Mouse (Mus musculus): ENCODE results near the gene Ush2a.

Gene Ush2a

DNA sequence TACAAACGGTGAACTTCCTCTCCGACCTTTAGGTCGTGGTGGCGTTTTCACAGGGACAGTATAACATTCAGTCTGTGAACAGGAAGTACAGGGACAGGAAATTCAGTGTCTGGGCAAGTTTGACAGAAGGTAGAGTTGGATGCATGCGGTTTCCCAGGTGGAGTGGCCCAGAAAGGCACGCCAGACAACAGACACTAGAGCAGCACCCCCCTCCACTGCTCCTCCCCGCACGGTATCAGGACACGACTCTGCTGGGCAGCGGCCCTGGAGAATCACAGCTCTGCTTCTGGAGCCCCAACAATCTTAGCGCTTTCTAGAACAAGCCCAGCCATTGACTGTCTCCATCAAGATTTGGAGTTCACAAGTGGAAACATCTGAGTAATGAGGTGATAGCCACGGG is 406.7 kb downstream of the Ush2a start:
- no peak for DNase-seq (ENCODE audit: low spot score)

DNA sequence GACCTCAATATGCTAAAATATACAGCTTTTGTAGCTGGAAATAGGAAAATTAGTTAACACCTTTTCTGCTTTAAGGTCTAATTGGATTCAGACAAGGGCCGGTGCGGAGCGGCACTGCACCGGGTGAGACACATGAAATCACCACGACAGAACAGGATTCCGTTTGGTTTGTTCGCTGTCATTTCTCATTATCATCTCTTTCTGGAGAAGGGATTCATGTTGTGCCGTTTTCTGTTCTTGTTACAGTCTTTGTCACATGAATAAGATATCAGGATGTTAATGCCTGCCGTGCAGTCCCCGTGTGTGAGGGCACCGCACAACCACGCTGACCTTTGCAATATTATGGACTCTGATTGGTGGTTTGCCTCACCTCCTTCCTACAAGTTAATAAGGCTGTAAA is 411.0 kb downstream of the Ush2a start:
- DNase-seq (ENCODE audit: low spot score), result no peak

- DNase-seq (ENCODE audit: low spot score), result no peak
Measured at GRCm38 (mm10) chr1:188674640-188675510, 413.1 kb downstream of the Ush2a start.

DNA sequence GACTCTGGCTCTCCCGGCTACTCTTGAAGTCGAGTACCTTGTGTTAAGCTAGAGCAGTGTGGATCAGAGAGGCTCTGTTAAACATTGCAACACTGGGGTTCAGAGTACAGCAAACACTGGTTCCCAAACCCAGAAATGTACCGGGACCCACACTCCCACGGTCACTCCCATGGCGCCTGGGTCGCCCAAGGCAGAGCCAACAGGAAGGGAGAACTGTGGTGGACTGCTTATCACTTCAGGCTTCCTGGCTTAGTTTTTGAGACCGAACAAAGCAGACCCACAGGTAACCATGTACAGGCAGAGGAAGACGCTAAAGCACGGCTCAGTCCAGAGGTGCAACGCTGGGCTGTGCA is 413.7 kb downstream of the Ush2a start:
- DNase-seq (ENCODE audit: low spot score), result no peak

GRCm38 (mm10) chr1:188678189-188678588 is 416.4 kb downstream of the Ush2a start:
- DNase-seq (ENCODE audit: low spot score), result no peak

- DNase-seq (ENCODE audit: low spot score), result no peak
Measured at GRCm38 (mm10) chr1:188686362-188686761, 424.5 kb downstream of the Ush2a start.

- no peak for DNase-seq (ENCODE audit: low spot score)
Measured at GRCm38 (mm10) chr1:188696295-188696694, 434.5 kb downstream of the Ush2a start.

DNA sequence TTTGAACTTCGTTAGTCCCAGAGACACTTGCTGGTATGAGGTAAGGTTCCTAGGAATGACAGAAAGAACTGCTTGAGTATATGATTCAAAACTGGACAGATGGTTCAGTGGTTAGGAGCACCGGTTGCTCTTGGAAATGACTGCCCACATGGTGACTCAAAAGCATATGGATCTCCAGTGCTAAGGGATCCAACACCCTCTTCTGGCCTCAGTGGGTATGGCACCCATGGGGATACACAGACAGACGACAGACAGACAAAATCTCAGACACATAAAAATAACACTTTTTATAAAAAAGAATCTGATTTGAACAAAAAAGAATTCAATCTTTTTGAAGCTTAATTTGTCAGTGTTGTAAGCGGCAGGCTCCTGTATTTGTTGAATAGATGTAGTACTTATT is 446.4 kb downstream of the Ush2a start:
- DNase-seq (ENCODE audit: low spot score), result no peak

- DNase-seq (ENCODE audit: low spot score), result no peak
Measured at GRCm38 (mm10) chr1:188708694-188709093, 446.9 kb downstream of the Ush2a start.

DNA sequence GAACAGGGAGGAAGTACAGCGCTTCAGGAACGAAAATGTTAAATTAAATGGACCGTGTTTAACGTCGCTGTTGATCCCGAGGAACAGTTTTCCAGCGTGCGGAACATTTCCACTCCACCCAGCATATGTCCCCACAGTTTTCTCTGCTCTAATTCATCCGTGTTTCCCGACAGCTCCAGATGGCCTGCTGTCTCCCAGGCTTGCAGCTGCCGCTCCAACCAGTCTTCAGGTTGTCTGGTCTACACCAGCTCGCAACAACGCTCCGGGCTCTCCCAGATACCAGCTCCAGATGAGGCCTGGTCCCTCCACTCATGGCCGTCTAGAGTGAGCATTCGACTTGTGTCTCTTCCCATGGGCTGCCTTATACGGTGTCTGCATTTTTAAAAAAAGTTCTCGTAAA is 452.3 kb downstream of the Ush2a start:
- no peak for DNase-seq (ENCODE audit: low spot score)

- DNase-seq (ENCODE audit: low spot score), result no peak
Measured at GRCm38 (mm10) chr1:188714941-188715340, 453.1 kb downstream of the Ush2a start.

DNA sequence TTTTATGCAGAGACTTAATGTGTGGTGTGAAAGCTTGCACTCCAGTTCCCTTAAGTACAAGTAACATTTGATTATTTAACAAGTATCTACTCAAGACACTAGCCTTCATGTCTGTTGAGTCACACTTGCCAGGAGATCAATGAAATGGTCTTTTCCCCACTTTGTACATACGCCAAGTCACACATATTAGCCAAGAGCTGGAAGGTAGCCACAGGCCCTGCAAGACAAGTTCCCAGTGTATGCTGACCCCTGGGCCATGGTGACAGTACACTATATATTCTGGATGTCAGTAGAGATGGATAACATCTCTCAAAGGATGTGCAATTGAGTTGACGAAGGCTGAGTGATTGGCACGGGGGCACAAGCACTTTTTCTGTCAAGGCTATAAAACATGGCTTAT is 455.1 kb downstream of the Ush2a start:
- DNase-seq (ENCODE audit: low spot score), result no peak

GRCm38 (mm10) chr1:188725122-188725995 is 463.5 kb downstream of the Ush2a start:
- DNase-seq (ENCODE audit: low spot score), result no peak

GRCm38 (mm10) chr1:188726937-188727336 is 465.1 kb downstream of the Ush2a start:
- no peak for DNase-seq (ENCODE audit: low spot score)

GRCm38 (mm10) chr1:188728625-188729024 is 466.8 kb downstream of the Ush2a start:
- DNase-seq (ENCODE audit: low spot score), result no peak

DNA sequence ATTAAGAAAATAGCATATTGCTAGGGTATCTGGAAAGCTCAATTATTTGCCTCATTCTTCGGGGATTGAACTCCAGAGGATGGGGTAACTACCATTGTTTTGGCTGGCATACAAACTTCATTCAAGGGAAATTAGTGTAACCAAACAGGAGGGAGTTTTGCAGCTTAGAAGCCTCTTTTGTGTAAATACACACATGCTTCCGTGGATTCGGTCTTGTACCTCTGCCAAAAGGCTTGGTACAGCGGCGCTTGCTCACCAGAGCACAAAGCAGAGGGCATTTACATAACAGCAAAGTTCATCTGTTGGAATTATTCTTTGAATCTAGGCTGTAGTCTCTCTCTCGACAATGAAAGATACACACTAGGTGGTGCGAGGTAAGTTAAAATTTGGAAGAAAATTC is 467.4 kb downstream of the Ush2a start:
- no peak for DNase-seq (ENCODE audit: low spot score)

DNA sequence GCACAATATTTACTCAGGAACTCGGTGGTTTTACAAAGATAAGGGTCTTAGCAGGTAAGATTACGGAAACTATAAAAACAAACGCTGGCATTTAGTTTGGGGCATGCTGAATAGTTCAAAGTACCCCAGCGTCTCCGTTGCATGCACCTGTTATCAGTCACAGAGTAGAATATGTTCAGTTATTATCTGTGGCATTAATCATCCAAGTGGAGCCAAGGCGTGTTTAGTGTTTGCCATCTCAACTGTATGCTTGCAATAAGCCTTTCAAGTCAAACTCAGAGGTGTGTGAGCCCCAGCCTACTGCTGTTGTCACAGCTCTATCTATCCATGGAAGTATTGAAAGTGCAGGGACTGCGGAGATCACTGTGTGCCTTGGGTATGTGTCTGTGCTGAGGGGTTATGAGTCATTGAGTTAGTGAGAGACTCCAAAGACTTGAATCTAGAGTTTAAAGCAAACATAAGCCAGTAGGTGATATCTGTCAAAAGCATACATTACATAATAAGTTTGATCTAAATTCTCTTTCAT is 473.0 kb downstream of the Ush2a start:
- DNase-seq (ENCODE audit: low spot score), result no peak

GRCm38 (mm10) chr1:188742971-188743370 is 481.1 kb downstream of the Ush2a start:
- no peak for DNase-seq (ENCODE audit: low spot score)

DNA sequence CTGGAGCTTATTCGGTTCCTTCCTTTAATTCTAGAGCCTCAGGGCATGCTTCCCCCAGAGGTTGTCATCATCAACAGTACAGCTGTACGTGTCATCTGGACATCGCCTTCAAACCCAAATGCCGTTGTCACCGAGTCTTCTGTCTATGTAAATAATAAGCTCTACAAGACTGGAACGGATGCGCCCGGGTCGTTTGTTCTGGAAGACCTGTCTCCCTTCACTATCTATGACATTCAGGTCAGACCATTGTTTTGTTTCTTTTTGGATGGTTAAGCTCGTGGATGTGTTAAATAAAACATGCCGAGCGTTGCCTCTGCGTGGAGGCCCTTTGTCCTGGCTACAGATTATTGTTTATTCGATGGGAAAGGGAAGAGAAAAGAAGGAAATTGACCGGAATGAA is 493.2 kb downstream of the Ush2a start:
- DNase-seq (ENCODE audit: low spot score), result no peak

DNA sequence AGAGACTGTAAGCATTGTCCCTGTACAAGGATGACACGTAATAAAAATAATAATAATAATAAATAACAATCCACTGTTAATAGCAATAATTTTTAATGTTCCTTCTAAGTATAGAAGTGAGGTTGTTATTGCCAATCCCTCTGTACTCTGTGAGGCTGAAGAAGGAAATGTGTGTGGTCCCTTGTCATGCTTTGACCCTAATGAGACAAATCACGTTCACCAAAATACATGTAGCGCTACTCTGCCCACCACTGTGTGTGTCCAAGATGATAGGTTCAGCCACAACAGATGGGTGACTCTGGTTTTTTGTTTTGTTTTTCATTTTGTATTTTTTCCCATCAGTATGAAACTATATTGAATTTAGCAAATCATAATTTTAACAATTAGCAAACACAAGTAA is 498.7 kb downstream of the Ush2a start:
- no peak for DNase-seq (ENCODE audit: low spot score)

- no peak for DNase-seq (ENCODE audit: low spot score)
Measured at GRCm38 (mm10) chr1:188762463-188762862, 500.6 kb downstream of the Ush2a start.

- DNase-seq (ENCODE audit: low spot score), result no peak
Measured at GRCm38 (mm10) chr1:188763761-188764160, 501.9 kb downstream of the Ush2a start.

DNA sequence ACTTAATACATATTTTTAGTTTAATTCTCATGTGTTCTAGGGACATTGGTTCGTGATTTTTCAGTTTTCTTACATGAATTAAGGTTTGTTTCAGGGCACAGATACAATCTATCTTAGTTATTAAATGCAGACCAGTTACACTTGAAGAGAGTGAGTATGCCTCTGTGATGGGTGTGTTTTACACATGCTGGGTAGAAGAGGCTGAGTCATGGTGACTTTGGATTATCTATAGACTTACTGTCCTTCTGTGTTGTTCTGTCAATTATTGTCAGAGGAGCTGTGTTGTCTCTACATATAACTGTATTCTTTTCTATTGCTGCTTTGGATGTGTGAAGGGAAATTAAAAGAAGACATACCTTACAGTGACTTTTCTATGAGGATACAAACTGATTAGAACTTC is 509.0 kb downstream of the Ush2a start:
- DNase-seq (ENCODE audit: low spot score), result no peak
